ENCODE assay signal across 8 mouse cellular contexts in genomic region chr12:102613411-102613810, GRCm38 (mm10). TPM values are rescaled to one million over a fixed set of nuclear protein-coding genes. Genes with fewer than 3 reads are reported as not detected.
"Had no signal": no experiment of that assay in that cellular context is flagged by ENCODE, and none has a peak within 500 bp of the region (broad histone marks: within the 10 kb centered on the region; RNA-seq: fewer than 3 reads in every experiment).

No protein-coding gene starts in this region.

- DNase-seq: kidney, postnatal 14 days; liver; liver, embryonic 13.5 days; lung, adult 18-20 months; thymus, postnatal 4 days had no signal

- ATAC-seq: midbrain, embryonic 15.5 days had no signal

RNA-seq across cellular contexts. Expression of gene Chga, which starts 58.6 kb away (rescaled TPM):
- total RNA-seq: monocyte, adult 5-6 weeks; neutrophil, adult 5-6 weeks had no signal
